Mouse (Mus musculus): ENCODE measurements at regions not wholly inside any gene's neighbourhood (a gene's known extent, or its start where the extent isn't known, plus 50 kb on each side); places are given as distances from the start of the nearest gene placed in this dataset.

GRCm38 (mm10) chr1:88608826-88609225, 93.2 kb downstream of the Arl4c start:
- TF ChIP-seq JUND (IDR thresholded peaks at IDR 0.05; ENCODE audit: low read depth, low read length) (no peak), POLR2AphosphoS2 (IDR thresholded peaks at IDR 0.05; ENCODE audit: low read length) (no peak)
